Mouse (Mus musculus): ENCODE data around the gene Utp18. TPM values are rescaled to one million over a fixed set of nuclear protein-coding genes. Genes with fewer than 3 reads are reported as not detected.

Utp18 gene
- polyA plus RNA-seq, 1 experiment from 2014 or later, result 37.8 TPM

DNA sequence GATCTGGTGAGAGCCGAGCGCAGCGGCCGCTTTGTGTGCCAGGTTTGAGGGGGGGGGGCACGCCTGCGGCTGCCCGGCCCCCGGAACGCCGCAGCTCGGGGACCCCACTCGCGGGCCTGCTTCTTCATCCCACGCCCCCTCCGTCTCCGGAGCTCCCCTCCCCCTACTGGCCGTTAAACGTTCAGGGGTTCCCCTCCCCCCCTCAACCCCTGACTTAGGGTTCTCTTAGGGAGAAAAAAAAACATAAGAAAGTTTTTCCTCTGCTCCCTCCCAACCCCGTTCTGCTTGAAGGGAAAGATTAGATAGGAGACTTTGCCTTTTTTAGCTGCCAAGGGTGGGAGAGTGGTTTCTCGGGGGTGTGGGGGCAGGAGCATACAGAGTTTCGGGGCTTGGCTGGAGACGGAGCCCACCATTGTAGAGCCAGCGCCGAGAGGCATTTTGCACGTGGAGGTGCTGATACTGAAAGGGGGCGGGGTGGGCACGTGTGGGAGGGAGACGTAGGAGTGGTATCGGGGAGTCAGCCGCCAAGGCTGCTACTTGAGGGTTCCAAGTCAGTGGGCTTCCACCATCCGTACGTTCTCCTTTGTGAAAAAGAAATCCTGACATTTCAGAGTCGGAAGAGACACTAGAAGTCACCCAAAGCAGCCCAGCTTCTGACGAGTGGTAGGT is 979 bp upstream of the Utp18 start:
- peak overlapping the region; percentile 95 for H3K27ac ChIP-seq (replicated peaks; ENCODE audit: low read depth, low read length)
- H3K4me3 ChIP-seq (replicated peaks; ENCODE audit: low read depth, low read length), result peak overlapping the region; percentile 99
- DNase-seq (peak; percentile 64), ATAC-seq (ENCODE audit: low FRiP score, low TSS enrichment) (no peak)
- no peaks in the 10 kb centered on the region for H3K9me3 ChIP-seq (ENCODE audit: control insufficient read depth, low read length)
- H3K27me3 ChIP-seq (ENCODE audit: control insufficient read depth, insufficient read depth, low read length), result no peaks in the 10 kb centered on the region
- H3K9ac ChIP-seq (replicated peaks; ENCODE audit: low read length), result peak overlapping the region; percentile 90
- peaks cover 25% of the 10 kb centered on the region for H3K4me1 ChIP-seq (ENCODE audit: control insufficient read depth, insufficient read depth, low read length)
- peak overlapping the region; percentile 73 for H3K4me2 ChIP-seq (ENCODE audit: low read length)
- peaks cover 5% of the 10 kb centered on the region; the same call in 1 of the 2 replicates for H3K36me3 ChIP-seq (ENCODE audit: control insufficient read depth, insufficient read depth, low read length)
- under 1% methylated on average over 34 of the region's 34 CpGs for WGBS

DNA sequence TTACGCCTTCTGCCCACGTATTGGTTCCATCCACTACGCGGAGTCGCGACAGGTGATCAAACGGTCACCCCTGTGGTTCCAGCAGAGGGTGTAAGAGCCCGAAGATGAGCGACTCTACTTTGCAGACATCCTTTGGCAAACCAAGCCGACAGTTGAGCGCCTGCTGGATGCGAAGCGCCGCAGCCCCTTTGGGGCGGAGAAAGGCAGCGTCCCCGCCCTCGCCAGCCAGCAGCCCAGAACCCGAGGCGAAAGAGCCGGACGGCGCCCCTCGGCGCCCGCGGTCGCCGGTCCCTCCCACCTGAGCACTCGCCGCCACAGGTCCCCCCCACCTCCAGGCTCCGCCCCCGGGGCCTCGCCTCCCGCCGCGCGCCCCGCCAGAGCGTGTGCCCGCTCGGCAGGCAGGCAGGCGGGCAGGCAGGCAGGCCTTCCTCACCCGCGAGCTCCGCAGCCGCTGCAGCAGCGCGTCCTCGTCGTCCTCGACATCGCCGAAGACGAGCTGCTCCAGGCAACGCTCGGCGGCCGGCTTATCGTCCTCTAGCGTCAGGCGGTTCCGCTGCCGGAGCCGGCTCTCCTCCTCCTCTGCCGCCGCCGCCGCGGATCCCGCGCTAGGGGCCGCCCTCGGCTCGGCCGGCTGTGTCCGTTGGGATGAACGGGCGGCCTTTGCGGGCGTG is 530 bp downstream of the Utp18 start:
- H3K9me3 ChIP-seq (ENCODE audit: control insufficient read depth, low read length), result no peaks in the 10 kb centered on the region
- H3K4me1 ChIP-seq (ENCODE audit: control insufficient read depth, insufficient read depth, low read length), result peaks cover 25% of the 10 kb centered on the region
- H3K4me3 ChIP-seq (replicated peaks; ENCODE audit: low read depth, low read length), result peak overlapping the region; percentile 99
- ATAC-seq (ENCODE audit: low FRiP score, low TSS enrichment) (peak; percentile 62), DNase-seq (peak; percentile 76)
- H3K4me2 ChIP-seq (ENCODE audit: low read length), result peak overlapping the region; percentile 73
- WGBS, result under 1% methylated on average over 76 of the region's 81 CpGs
- H3K27me3 ChIP-seq (ENCODE audit: control insufficient read depth, insufficient read depth, low read length), result no peaks in the 10 kb centered on the region
- peak overlapping the region; percentile 90 for H3K9ac ChIP-seq (replicated peaks; ENCODE audit: low read length)
- peaks cover 18% of the 10 kb centered on the region for H3K36me3 ChIP-seq (ENCODE audit: control insufficient read depth, insufficient read depth, low read length)
- H3K27ac ChIP-seq (replicated peaks; ENCODE audit: low read depth, low read length), result peak overlapping the region; percentile 95

DNA sequence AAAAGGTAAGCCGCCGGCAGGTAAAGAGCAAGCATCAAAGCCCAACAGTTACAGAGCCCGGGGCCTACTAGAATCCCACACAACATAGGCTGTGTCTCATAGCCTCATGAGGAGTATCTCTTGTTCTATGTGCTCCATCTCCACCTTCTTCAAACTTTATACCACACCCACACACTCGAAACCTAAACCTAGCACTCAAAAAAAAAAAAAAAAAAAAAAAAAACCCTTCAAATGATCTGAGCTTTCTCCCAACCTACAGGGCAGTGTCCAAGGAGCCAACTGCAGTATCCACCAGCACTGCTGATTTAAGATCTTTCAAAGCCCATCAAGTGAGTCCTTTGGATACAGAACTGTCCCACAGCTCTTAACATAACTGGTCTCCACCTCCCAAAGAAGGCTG is 1.5 kb downstream of the Utp18 start:
- no peak overlapping the region for H3K27ac ChIP-seq (replicated peaks; ENCODE audit: low read depth, low read length)
- no peaks in the 10 kb centered on the region for H3K9me3 ChIP-seq (ENCODE audit: control insufficient read depth, low read length)
- ATAC-seq (ENCODE audit: low FRiP score, low TSS enrichment) (no peak), DNase-seq (no peak)
- WGBS, result 93% methylated on average over 4 of the region's 4 CpGs
- peaks cover 28% of the 10 kb centered on the region for H3K36me3 ChIP-seq (ENCODE audit: control insufficient read depth, insufficient read depth, low read length)
- H3K9ac ChIP-seq (replicated peaks; ENCODE audit: low read length), result peak overlapping the region; percentile 90; the same call in 1 of the 2 replicates
- H3K27me3 ChIP-seq (ENCODE audit: control insufficient read depth, insufficient read depth, low read length), result no peaks in the 10 kb centered on the region
- H3K4me2 ChIP-seq (ENCODE audit: low read length), result peak overlapping the region; percentile 73
- H3K4me1 ChIP-seq (ENCODE audit: control insufficient read depth, insufficient read depth, low read length), result peaks cover 25% of the 10 kb centered on the region
- H3K4me3 ChIP-seq (replicated peaks; ENCODE audit: low read depth, low read length), result peak overlapping the region; percentile 99

DNA sequence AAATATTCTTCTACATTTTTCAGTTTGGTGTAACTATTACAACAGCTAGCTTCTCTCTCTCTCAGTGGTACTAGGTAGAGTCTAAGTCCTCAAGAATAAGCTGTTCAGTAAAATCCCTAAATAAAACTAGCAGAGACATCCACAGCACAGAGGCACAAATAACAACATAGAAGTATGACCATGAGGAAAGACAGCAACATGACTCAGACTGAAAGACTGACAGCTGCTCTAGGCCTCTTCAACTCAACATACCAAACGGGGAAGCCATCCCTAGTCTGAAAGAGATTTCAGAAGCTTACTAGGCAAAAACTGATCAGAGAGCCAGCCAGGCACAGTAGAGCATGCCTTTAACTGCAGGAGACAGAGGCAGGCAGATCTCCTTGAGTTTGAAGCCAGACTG is 22.9 kb downstream of the Utp18 start:
- H3K9me3 ChIP-seq (ENCODE audit: control insufficient read depth, low read length), result no peaks in the 10 kb centered on the region
- no peak for DNase-seq
- 95% methylated on average over 1 of the region's 1 CpGs for WGBS
- H3K4me2 ChIP-seq (ENCODE audit: low read length), result no peak overlapping the region
- no peak overlapping the region for H3K27ac ChIP-seq (replicated peaks; ENCODE audit: low read depth, low read length)
- no peak for ATAC-seq (ENCODE audit: low FRiP score, low TSS enrichment)
- no peak overlapping the region for H3K9ac ChIP-seq (replicated peaks; ENCODE audit: low read length)
- no peaks in the 10 kb centered on the region for H3K4me1 ChIP-seq (ENCODE audit: control insufficient read depth, insufficient read depth, low read length)
- peaks cover 54% of the 10 kb centered on the region for H3K36me3 ChIP-seq (ENCODE audit: control insufficient read depth, insufficient read depth, low read length)
- no peaks in the 10 kb centered on the region for H3K27me3 ChIP-seq (ENCODE audit: control insufficient read depth, insufficient read depth, low read length)
- H3K4me3 ChIP-seq (replicated peaks; ENCODE audit: low read depth, low read length), result no peak overlapping the region

DNA sequence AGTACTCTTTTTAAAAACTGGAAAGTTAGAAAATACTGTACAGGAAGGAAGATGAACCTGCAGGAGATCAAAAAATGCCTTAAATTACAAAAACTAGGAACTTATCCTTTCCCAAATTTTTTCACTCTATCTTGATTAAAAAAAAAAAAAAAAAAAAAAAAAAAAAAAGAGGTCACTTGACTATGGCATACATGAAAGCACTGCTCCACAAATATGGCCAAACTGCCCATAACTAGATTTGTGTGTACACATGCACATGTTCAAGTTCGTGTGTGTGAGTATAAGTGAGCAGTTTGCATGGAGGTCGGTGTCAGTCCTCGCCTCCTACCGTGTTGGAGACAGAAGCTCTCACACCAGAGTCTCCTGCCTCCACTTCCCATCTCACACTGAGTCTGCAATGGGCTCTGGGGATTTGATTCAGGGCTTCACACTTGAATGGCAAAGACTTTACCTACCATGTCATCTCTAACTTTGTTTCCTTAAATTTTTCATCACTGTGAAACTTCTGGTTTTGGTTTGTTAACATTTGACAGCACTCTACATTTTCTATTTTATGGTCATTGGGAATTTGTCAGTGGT is 23.4 kb downstream of the Utp18 start:
- Histone ChIP-seq H3K4me3 (replicated peaks; ENCODE audit: low read depth, low read length) (no peak overlapping the region), H3K27me3 (ENCODE audit: control insufficient read depth, insufficient read depth, low read length) (no peaks in the 10 kb centered on the region), H3K4me2 (ENCODE audit: low read length) (no peak overlapping the region), H3K36me3 (ENCODE audit: control insufficient read depth, insufficient read depth, low read length) (peaks cover 49% of the 10 kb centered on the region), H3K4me1 (ENCODE audit: control insufficient read depth, insufficient read depth, low read length) (no peaks in the 10 kb centered on the region), H3K27ac (replicated peaks; ENCODE audit: low read depth, low read length) (no peak overlapping the region), H3K9me3 (ENCODE audit: control insufficient read depth, low read length) (no peaks in the 10 kb centered on the region), H3K9ac (replicated peaks; ENCODE audit: low read length) (no peak overlapping the region)
- no peak for ATAC-seq (ENCODE audit: low FRiP score, low TSS enrichment)
- no peak for DNase-seq
- WGBS, result 86% methylated on average over 4 of the region's 4 CpGs

DNA sequence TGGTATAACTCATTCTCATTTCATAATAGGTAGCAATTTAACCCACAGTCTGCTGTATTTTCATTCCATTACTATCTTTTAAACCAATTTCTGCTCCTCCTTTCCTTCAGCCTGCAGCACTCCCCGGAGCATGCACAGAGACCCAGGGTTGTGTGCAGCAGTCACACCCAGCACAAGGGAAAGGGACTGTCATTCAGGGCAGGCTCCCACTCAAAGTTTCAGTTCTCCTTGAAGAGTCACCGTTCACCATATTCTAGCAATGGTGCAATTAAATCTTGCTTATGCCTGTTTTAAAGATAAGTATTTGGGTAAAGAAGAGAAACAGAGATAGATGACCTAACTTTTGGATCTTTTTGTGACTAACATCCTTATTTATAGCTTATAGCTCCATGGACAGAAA is 24.4 kb downstream of the Utp18 start:
- Histone ChIP-seq H3K4me1 (ENCODE audit: control insufficient read depth, insufficient read depth, low read length) (no peaks in the 10 kb centered on the region), H3K9me3 (ENCODE audit: control insufficient read depth, low read length) (no peaks in the 10 kb centered on the region), H3K27ac (replicated peaks; ENCODE audit: low read depth, low read length) (no peak overlapping the region), H3K27me3 (ENCODE audit: control insufficient read depth, insufficient read depth, low read length) (no peaks in the 10 kb centered on the region), H3K36me3 (ENCODE audit: control insufficient read depth, insufficient read depth, low read length) (peaks cover 40% of the 10 kb centered on the region), H3K4me3 (replicated peaks; ENCODE audit: low read depth, low read length) (no peak overlapping the region), H3K4me2 (ENCODE audit: low read length) (no peak overlapping the region), H3K9ac (replicated peaks; ENCODE audit: low read length) (no peak overlapping the region)
- WGBS, result 86% methylated on average over 2 of the region's 2 CpGs
- no peak for DNase-seq
- ATAC-seq (ENCODE audit: low FRiP score, low TSS enrichment), result no peak

DNA sequence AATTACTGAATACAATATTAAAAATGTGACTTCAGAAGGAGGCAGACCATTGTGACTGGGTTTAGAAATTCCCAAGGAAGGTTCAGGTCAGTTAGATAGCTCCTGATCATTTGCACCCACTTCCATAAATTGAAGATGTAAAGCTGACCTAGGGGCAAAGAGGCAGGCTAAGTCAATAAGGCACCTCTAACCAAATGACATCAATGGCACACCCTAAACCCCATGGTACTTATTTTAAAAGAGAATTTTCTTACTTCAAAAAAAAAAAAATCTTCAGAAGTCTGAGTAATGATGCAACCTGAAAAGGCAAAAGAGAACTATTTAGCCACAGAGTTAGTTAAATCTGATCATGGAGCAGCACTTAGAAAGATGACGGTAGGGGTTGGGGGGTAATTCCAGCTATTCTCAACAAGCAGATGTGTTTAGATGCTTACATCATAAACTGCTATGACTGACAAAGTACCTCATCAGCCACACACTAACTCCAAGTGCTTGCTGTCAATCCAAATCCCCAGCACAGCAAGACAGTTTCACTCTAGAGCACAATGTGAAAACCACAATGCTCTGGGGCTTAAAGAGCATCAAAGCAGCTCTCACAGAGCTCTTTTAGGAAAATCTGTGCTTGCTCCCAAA is 24.9 kb downstream of the Utp18 start:
- Histone ChIP-seq H3K4me2 (ENCODE audit: low read length) (no peak overlapping the region), H3K4me1 (ENCODE audit: control insufficient read depth, insufficient read depth, low read length) (no peaks in the 10 kb centered on the region), H3K9ac (replicated peaks; ENCODE audit: low read length) (no peak overlapping the region), H3K27me3 (ENCODE audit: control insufficient read depth, insufficient read depth, low read length) (no peaks in the 10 kb centered on the region), H3K9me3 (ENCODE audit: control insufficient read depth, low read length) (no peaks in the 10 kb centered on the region), H3K27ac (replicated peaks; ENCODE audit: low read depth, low read length) (no peak overlapping the region), H3K36me3 (ENCODE audit: control insufficient read depth, insufficient read depth, low read length) (peaks cover 36% of the 10 kb centered on the region), H3K4me3 (replicated peaks; ENCODE audit: low read depth, low read length) (no peak overlapping the region)
- no peak for DNase-seq
- 88% methylated on average over 1 of the region's 1 CpGs for WGBS
- no peak for ATAC-seq (ENCODE audit: low FRiP score, low TSS enrichment)

DNA sequence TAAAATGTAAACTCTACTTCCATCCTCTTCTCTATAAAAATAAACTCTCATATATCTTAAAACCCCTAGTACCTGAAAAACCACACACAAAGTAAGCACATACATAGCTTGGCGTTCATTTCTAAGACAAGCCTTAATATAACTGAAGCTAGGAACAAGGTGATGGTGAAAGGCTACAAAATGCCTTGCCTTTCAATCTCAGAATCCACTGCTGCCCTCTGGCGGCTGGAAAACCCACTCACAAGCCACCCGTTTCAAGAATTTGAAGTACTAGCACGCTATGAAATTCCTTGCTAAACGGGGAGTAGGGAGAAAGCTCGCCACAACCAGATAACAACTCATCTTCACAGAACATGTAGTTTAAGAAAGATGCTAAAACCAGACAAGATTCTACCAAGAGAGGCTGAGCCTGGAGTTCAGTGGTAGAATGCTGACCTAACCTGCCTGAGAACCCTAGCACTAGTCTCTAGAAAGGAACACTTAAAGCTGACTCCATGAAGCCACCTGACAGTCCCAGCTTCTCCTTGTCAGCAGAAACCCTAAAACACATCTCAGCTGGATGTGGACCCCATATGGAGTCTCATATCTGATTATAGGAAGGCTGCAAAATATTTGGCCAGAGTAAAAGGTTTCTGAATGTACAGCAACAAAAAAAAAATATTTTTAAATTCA is 29.1 kb downstream of the Utp18 start:
- no peak overlapping the region for H3K4me2 ChIP-seq (ENCODE audit: low read length)
- WGBS, result 7% methylated on average over 6 of the region's 6 CpGs

More for the DNA sequence above, 29.1 kb downstream of the Utp18 start:
- no peaks in the 10 kb centered on the region for H3K27me3 ChIP-seq (ENCODE audit: control insufficient read depth, insufficient read depth, low read length)
- no peaks in the 10 kb centered on the region for H3K9me3 ChIP-seq (ENCODE audit: control insufficient read depth, low read length)
- no peaks in the 10 kb centered on the region for H3K4me1 ChIP-seq (ENCODE audit: control insufficient read depth, insufficient read depth, low read length)
- DNase-seq (peak; percentile 95), ATAC-seq (ENCODE audit: low FRiP score, low TSS enrichment) (no peak)
- H3K27ac ChIP-seq (replicated peaks; ENCODE audit: low read depth, low read length), result no peak overlapping the region
- no peak overlapping the region for H3K9ac ChIP-seq (replicated peaks; ENCODE audit: low read length)
- H3K36me3 ChIP-seq (ENCODE audit: control insufficient read depth, insufficient read depth, low read length), result peaks cover 19% of the 10 kb centered on the region
- H3K4me3 ChIP-seq (replicated peaks; ENCODE audit: low read depth, low read length), result no peak overlapping the region

Data from midbrain, embryonic 14.5 days (tissue).